Mouse (Mus musculus) CH12.LX (cell line): ENCODE results near the gene Retreg3. TPM values are rescaled to one million over a fixed set of nuclear protein-coding genes. Genes with fewer than 3 reads are reported as not detected.
A peak's percentile ranks its signal among the peaks of the same experiment; 100 is the strongest.

Source experiments
- DNase-seq: peaks from one replicate; pipeline ENCODE4 v3.0.0-alpha.2; 2013; ENCODE audit errors: extremely low read depth
- H3K27ac ChIP-seq: 2 replicates; pipeline ENCODE4 v1.5.1; 2012; ENCODE audit warnings: low read depth, mild to moderate bottlenecking, control low read depth, moderate library complexity; ENCODE audit not compliant: insufficient read depth
- H3K27me3 ChIP-seq: replicated peaks from 2 replicates; pipeline ENCODE3; 2012; ENCODE audit warnings: inconsistent platforms
- H3K36me3 ChIP-seq, 2 experiments: replicated peaks in 1 of 2; 2 replicates each; pipeline versions ENCODE3 to v1.6.1; 2012; ENCODE audit warnings: inconsistent platforms in 1 of 2, low read length in 1 of 2, mild to moderate bottlenecking in 1 of 2, mixed read lengths in 1 of 2, moderate library complexity in 1 of 2; ENCODE audit not compliant: control insufficient read depth in 1 of 2, insufficient read depth in 1 of 2
- H3K4me1 ChIP-seq, 2 experiments: 2 replicates each; pipeline ENCODE4 v1.6.1; 2012; ENCODE audit warnings: inconsistent platforms in 1 of 2, moderate library complexity in 1 of 2; ENCODE audit not compliant: insufficient read depth in 2 of 2, control insufficient read depth in 1 of 2
- H3K4me2 ChIP-seq: 2 replicates; pipeline ENCODE4 v1.6.1; 2012; ENCODE audit warnings: low read depth, mild to moderate bottlenecking, control low read depth; ENCODE audit not compliant: poor library complexity, insufficient read depth, severe bottlenecking
- H3K4me3 ChIP-seq, 3 experiments: fragments of 150-350 bp in 1 of 3; sonication (generic) in 1 of 3; replicated peaks in 1 of 3; 2 replicates each; pipeline versions ENCODE3 to v1.5.1; 2011 to 2012; ENCODE audit warnings: low read depth in 2 of 3, low read length in 2 of 3, mild to moderate bottlenecking in 2 of 3, moderate library complexity in 2 of 3, control low read depth in 1 of 3, improper control_type of control experiment in 1 of 3, inconsistent platforms in 1 of 3, mixed read lengths in 1 of 3; ENCODE audit not compliant: poor library complexity in 1 of 3
- H3K79me2 ChIP-seq: replicated peaks from 2 replicates; pipeline ENCODE4 v1.6.1; 2012; ENCODE audit warnings: mild to moderate bottlenecking, moderate library complexity; ENCODE audit not compliant: control insufficient read depth, poor library complexity, insufficient read depth, severe bottlenecking; ENCODE audit errors: extremely low read depth
- H3K9ac ChIP-seq: 2 replicates; pipeline ENCODE4 v1.6.1; 2012; ENCODE audit warnings: low read depth, mild to moderate bottlenecking, control low read depth, moderate library complexity; ENCODE audit not compliant: insufficient read depth
- H3K9me3 ChIP-seq: replicated peaks from 2 replicates; pipeline ENCODE3; 2012; ENCODE audit warnings: low read length, inconsistent platforms, mixed read lengths
- CHD2 ChIP-seq: IDR thresholded peaks from 2 replicates; pipeline ENCODE4 v1.6.1; 2011; ENCODE audit warnings: low read length, improper control_type of control experiment
- CTCF ChIP-seq, 2 experiments: IDR thresholded peaks in 1 of 2; conservative IDR thresholded peaks in 1 of 2; 2 replicates each; pipeline ENCODE4 v1.5.1; 2011 to 2012; ENCODE audit warnings: low read depth in 2 of 2, low read length in 2 of 2, improper control_type of control experiment in 1 of 2, inconsistent platforms in 1 of 2, mild to moderate bottlenecking in 1 of 2, moderate library complexity in 1 of 2
- ELF1 ChIP-seq: IDR thresholded peaks from 2 replicates; pipeline ENCODE4 v1.6.1; 2014; ENCODE audit warnings: low read depth, mild to moderate bottlenecking, inconsistent platforms, low read length, improper control_type of control experiment
- ETS1 ChIP-seq: conservative IDR thresholded peaks from 2 replicates; pipeline ENCODE4 v1.6.1; 2012; ENCODE audit warnings: low read depth, mild to moderate bottlenecking, inconsistent platforms, low read length, improper control_type of control experiment, moderate library complexity
- GABPA ChIP-seq: IDR thresholded peaks from 2 replicates; pipeline ENCODE4 v1.6.1; 2012; ENCODE audit warnings: low read depth, low read length, improper control_type of control experiment, inconsistent platforms; ENCODE audit not compliant: insufficient replicate concordance
- HCFC1 ChIP-seq: IDR thresholded peaks from 2 replicates; pipeline ENCODE4 v1.6.1; 2012; ENCODE audit warnings: low read depth, mild to moderate bottlenecking, inconsistent platforms, low read length, improper control_type of control experiment
- IRF4 ChIP-seq: IDR thresholded peaks from 2 replicates; pipeline ENCODE4 v1.6.1; 2014; ENCODE audit warnings: low read depth, mild to moderate bottlenecking, inconsistent platforms, low read length, improper control_type of control experiment
- JUN ChIP-seq: IDR thresholded peaks from 2 replicates; pipeline ENCODE4 v1.6.1; 2011; ENCODE audit warnings: low read depth, mild to moderate bottlenecking, low read length, improper control_type of control experiment, moderate library complexity; ENCODE audit not compliant: insufficient read depth
- KAT2A ChIP-seq: IDR thresholded peaks from 2 replicates; pipeline ENCODE4 v1.6.1; 2012; ENCODE audit warnings: low read length, improper control_type of control experiment, inconsistent platforms; ENCODE audit not compliant: insufficient replicate concordance
- MAX ChIP-seq: IDR thresholded peaks from 2 replicates; pipeline ENCODE4 v1.6.1; 2011; ENCODE audit warnings: low read length, improper control_type of control experiment
- MAZ ChIP-seq: IDR thresholded peaks from 2 replicates; pipeline ENCODE4 v1.6.1; 2012; ENCODE audit warnings: low read depth, mild to moderate bottlenecking, inconsistent platforms, low read length, improper control_type of control experiment, moderate library complexity
- MEF2A ChIP-seq: IDR thresholded peaks from 2 replicates; pipeline ENCODE4 v1.6.1; 2014; ENCODE audit warnings: low read depth, mild to moderate bottlenecking, inconsistent platforms, low read length, improper control_type of control experiment, borderline replicate concordance
- MYC ChIP-seq: IDR thresholded peaks from 2 replicates; pipeline ENCODE4 v1.6.1; 2011; ENCODE audit warnings: low read depth, mild to moderate bottlenecking, improper control_type of control experiment, low read length
- NELFE ChIP-seq: IDR thresholded peaks from 2 replicates; pipeline ENCODE4 v1.6.1; 2011; ENCODE audit warnings: low read depth, low read length, improper control_type of control experiment
- NRF1 ChIP-seq: IDR thresholded peaks from 2 replicates; pipeline ENCODE4 v1.6.1; 2014; ENCODE audit warnings: low read depth, mild to moderate bottlenecking, inconsistent platforms, low read length, improper control_type of control experiment, moderate library complexity
- PAX5 ChIP-seq: IDR thresholded peaks from 2 replicates; pipeline ENCODE4 v1.6.1; 2012; ENCODE audit warnings: low read length, inconsistent platforms, mixed read lengths
- POLR2A ChIP-seq: IDR thresholded peaks from 2 replicates; pipeline ENCODE4 v1.6.1; 2011; ENCODE audit warnings: low read depth, mild to moderate bottlenecking, improper control_type of control experiment, low read length
- RAD21 ChIP-seq: IDR thresholded peaks from 2 replicates; pipeline ENCODE4 v1.6.1; 2011; ENCODE audit warnings: low read depth, mild to moderate bottlenecking, low read length, improper control_type of control experiment, moderate library complexity
- SIN3A ChIP-seq: IDR thresholded peaks from 2 replicates; pipeline ENCODE4 v1.6.1; 2012; ENCODE audit warnings: low read length, improper control_type of control experiment, inconsistent platforms
- SMC3 ChIP-seq: IDR thresholded peaks from 2 replicates; pipeline ENCODE4 v1.6.1; 2011; ENCODE audit warnings: low read depth, low read length, improper control_type of control experiment
- TCF12 ChIP-seq: IDR thresholded peaks from 2 replicates; pipeline ENCODE4 v1.6.1; 2014; ENCODE audit warnings: low read depth, mild to moderate bottlenecking, inconsistent platforms, low read length, improper control_type of control experiment
- USF1 ChIP-seq: IDR thresholded peaks from 2 replicates; pipeline ENCODE4 v1.6.1; 2014; ENCODE audit warnings: low read depth, mild to moderate bottlenecking, inconsistent platforms, low read length, improper control_type of control experiment
- ZC3H11A ChIP-seq: IDR thresholded peaks from 2 replicates; pipeline ENCODE4 v1.6.1; 2012; ENCODE audit warnings: low read depth, mild to moderate bottlenecking, inconsistent platforms, low read length, improper control_type of control experiment
- ZKSCAN1 ChIP-seq: IDR thresholded peaks from 2 replicates; pipeline ENCODE4 v1.6.1; 2012; ENCODE audit warnings: low read depth, inconsistent platforms, low read length, improper control_type of control experiment, borderline replicate concordance
- ZNF384 ChIP-seq: IDR thresholded peaks from 2 replicates; pipeline ENCODE4 v1.6.1; 2012; ENCODE audit warnings: low read depth, low read length, improper control_type of control experiment, inconsistent platforms
- dilution Hi-C: fragments of 300-500 bp; cut with MboI; formaldehyde crosslinking; loops from 2 replicates; pipeline ENCODE4 v1.14.3; 2020; ENCODE audit warnings: low sequenced_read_pairs; ENCODE audit not compliant: extremely low pct_unique_long_range_greater_than_20kb, extremely low pct_ligation_motif_present
- in situ Hi-C: fragments of 300-500 bp; cut with MboI; formaldehyde crosslinking; loops from 3 replicates; pipeline ENCODE4 v1.14.3; 2019; ENCODE audit warnings: low sequenced_read_pairs, low pct_ligation_motif_present, low pct_unique_long_range_greater_than_20kb, mixed read lengths
- polyA plus RNA-seq: library from polyadenylated mRNA; unstranded; fragments of >175 nt; gene quantifications from 2 replicates; pipeline ENCODE4 v1.2.1, GENCODE M21; 2012; ENCODE audit warnings: low read depth; ENCODE audit not compliant: insufficient read length
- total RNA-seq, 2 experiments: library from RNA; depleted of rRNA; stranded (reverse); fragments of 300-350 nt in 1 of 2; fragments of >200 nt in 1 of 2; gene quantifications; 2 replicates each; pipeline ENCODE4 v1.2.3; 2012 to 2014

Retreg3 gene
- total and polyA plus RNA-seq, 3 experiments: 48.2 to 55.9 (median 54.3) TPM

- TF ChIP-seq MEF2A (no peak), POLR2A (no peak), RAD21 (peak; percentile 90), SMC3 (peak; percentile 91), JUN (no peak), TCF12 (no peak), GABPA (no peak), USF1 (no peak)
Observed at GRCm38 (mm10) chr11:101057860-101058259, 61.8 kb downstream of the Retreg3 start (continued).

- TF ChIP-seq CHD2 (no peak), CTCF (conservative IDR thresholded peaks at IDR 0.05 in 1 of 2, IDR thresholded peaks at IDR 0.05 in 1 of 2; ENCODE audit: low read depth in 2 of 2, low read length in 2 of 2) (no peak), PAX5 (no peak), NRF1 (no peak), MAX (no peak), MYC (no peak), MAZ (no peak), ZKSCAN1 (no peak), ETS1 (no peak), IRF4 (no peak), ZC3H11A (no peak)
- Histone ChIP-seq H3K27ac (no peak overlapping the region), H3K79me2 (no peaks in the 10 kb centered on the region), H3K4me3 (no peak overlapping the region), H3K9ac (no peak overlapping the region), H3K4me1 (peaks cover 13 to 26% of the 10 kb centered on the region in 2 experiments), H3K27me3 (no peaks in the 10 kb centered on the region), H3K4me2 (no peak overlapping the region), H3K9me3 (peaks cover 12% of the 10 kb centered on the region), H3K36me3 (peaks cover 80 to 97% of the 10 kb centered on the region in 2 experiments)
- DNase-seq: no peak
- dilution Hi-C loops (no loop called here), in situ Hi-C loops (loop anchor here (5.0 kb wide), 2 partner anchors 75 to 175 kb away; no protein-coding TSS in a partner anchor)
Observed at GRCm38 (mm10) chr11:101056885-101057284, 62.8 kb downstream of the Retreg3 start.

- TF ChIP-seq POLR2A (no peak), NRF1 (no peak), NELFE (no peak), ELF1 (no peak), MAX (no peak), CTCF (conservative IDR thresholded peaks at IDR 0.05 in 1 of 2, IDR thresholded peaks at IDR 0.05 in 1 of 2; ENCODE audit: low read depth in 2 of 2, low read length in 2 of 2) (no peak), HCFC1 (no peak), ZNF384 (no peak), MEF2A (no peak), KAT2A (no peak), ZC3H11A (no peak), SIN3A (no peak)
- no peaks in the 10 kb centered on the region for H3K27me3 ChIP-seq
- peaks cover 86 to 100% of the 10 kb centered on the region in 2 experiments for H3K36me3 ChIP-seq
- H3K79me2 ChIP-seq: no peaks in the 10 kb centered on the region
- in situ Hi-C loops: loop anchor here (5.0 kb wide), 2 partner anchors 73 to 173 kb away; no protein-coding TSS in a partner anchor
- H3K4me3 ChIP-seq: no peak overlapping the region
- DNase-seq: no peak
- no peak overlapping the region for H3K9ac ChIP-seq
- peaks cover 12% of the 10 kb centered on the region for H3K9me3 ChIP-seq
- dilution Hi-C loops: no loop called here
- no peak overlapping the region for H3K27ac ChIP-seq
- H3K4me2 ChIP-seq: no peak overlapping the region
- peaks cover 13 to 23% of the 10 kb centered on the region in 2 experiments for H3K4me1 ChIP-seq
Observed at GRCm38 (mm10) chr11:101055418-101055817, 64.3 kb downstream of the Retreg3 start.
